Mouse (Mus musculus) MEL (cell line): ENCODE data around the gene Tas2r130.

Experiments
- CTCF ChIP-seq, 3 experiments: IDR thresholded peaks in 2 of 3; conservative IDR thresholded peaks in 1 of 3; 2 replicates each; pipeline ENCODE4 v1.5.1; 2011 to 2012; ENCODE audit warnings: low read length in 3 of 3, low read depth in 2 of 3, mild to moderate bottlenecking in 2 of 3, improper control_type of control experiment in 1 of 3, inconsistent platforms in 1 of 3, mixed read lengths in 1 of 3, moderate library complexity in 1 of 3; ENCODE audit not compliant: control insufficient read depth in 1 of 3, insufficient read depth in 1 of 3, poor library complexity in 1 of 3, severe bottlenecking in 1 of 3
- EP300 ChIP-seq, 2 experiments: IDR thresholded peaks; 2 replicates each; pipeline ENCODE4 v1.6.1; 2011; ENCODE audit warnings: improper control_type of control experiment in 2 of 2, low read length in 2 of 2, low read depth in 1 of 2, mild to moderate bottlenecking in 1 of 2
- GATA1 ChIP-seq: IDR thresholded peaks from 2 replicates; pipeline ENCODE4 v1.6.1; 2011; ENCODE audit warnings: low read depth, low read length, improper control_type of control experiment
- MEF2A ChIP-seq: IDR thresholded peaks from 2 replicates; pipeline ENCODE4 v1.6.1; 2014; ENCODE audit warnings: low read depth, mild to moderate bottlenecking, inconsistent platforms, low read length, improper control_type of control experiment; ENCODE audit not compliant: poor library complexity, insufficient replicate concordance, severe bottlenecking; ENCODE audit errors: extremely low read depth
- POLR2A ChIP-seq, 2 experiments: IDR thresholded peaks; 2 replicates each; pipeline ENCODE4 v1.6.1; 2011 to 2012; ENCODE audit warnings: low read length in 2 of 2, mild to moderate bottlenecking in 2 of 2, control low read depth in 1 of 2, improper control_type of control experiment in 1 of 2, low read depth in 1 of 2, moderate library complexity in 1 of 2; ENCODE audit not compliant: control insufficient read depth in 1 of 2, insufficient read depth in 1 of 2, poor library complexity in 1 of 2
- POLR2AphosphoS2 ChIP-seq: IDR thresholded peaks from 2 replicates; pipeline ENCODE4 v1.6.1; 2011; ENCODE audit warnings: low read length, improper control_type of control experiment

DNA sequence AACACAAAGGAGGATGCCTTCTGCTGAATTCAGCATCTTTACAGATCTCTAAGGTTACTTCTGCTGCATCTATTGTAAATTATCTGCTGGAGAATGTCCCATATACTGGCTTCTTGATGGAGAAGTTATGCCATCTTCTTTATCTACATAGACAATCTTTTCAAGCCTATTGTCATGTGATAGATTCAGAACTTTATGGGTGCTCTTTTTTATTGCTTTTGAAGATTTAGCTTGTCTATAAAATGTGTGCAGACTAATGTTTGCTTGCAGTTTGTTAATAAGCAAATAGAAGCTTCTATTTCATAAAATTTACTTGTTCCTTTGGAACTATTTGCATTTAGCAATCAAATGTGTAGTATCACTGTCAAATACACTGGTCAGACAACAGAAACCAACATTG is 29.3 kb upstream of the Tas2r130 start, which contains the start of gene Tas2r107:
- TF ChIP-seq CTCF (IDR thresholded peaks at IDR 0.05 in 2 of 3, conservative IDR thresholded peaks at IDR 0.05 in 1 of 3; ENCODE audit: control insufficient read depth in 1 of 3, insufficient read depth in 1 of 3, low read depth in 2 of 3, low read length in 3 of 3, poor library complexity in 1 of 3, severe bottlenecking in 1 of 3) = no peak
- no peak for TF ChIP-seq MEF2A
- TF ChIP-seq POLR2AphosphoS2 = no peak
- no peak for TF ChIP-seq GATA1
- TF ChIP-seq POLR2A (IDR thresholded peaks at IDR 0.05; ENCODE audit: control insufficient read depth in 1 of 2, insufficient read depth in 1 of 2, low read depth in 1 of 2, low read length in 2 of 2, poor library complexity in 1 of 2) = no peak
- TF ChIP-seq EP300 (IDR thresholded peaks at IDR 0.05; ENCODE audit: low read depth in 1 of 2, low read length in 2 of 2) = no peak
